Mouse (Mus musculus) kidney, adult 2 months (tissue): ENCODE results near the gene 2310022A10Rik.

Source experiments
- CTCF ChIP-seq: fragments of 200-500 bp; conservative IDR thresholded peaks from 2 replicates; pipeline ENCODE4 v1.5.1; 2011; ENCODE audit warnings: low read depth, mild to moderate bottlenecking, control low read depth, low read length, moderate library complexity, mixed read lengths; ENCODE audit not compliant: insufficient read depth, insufficient read length
- POLR2A ChIP-seq: fragments of 200-500 bp; IDR thresholded peaks from one replicate; pipeline ENCODE4 v1.6.1; 2011; ENCODE audit warnings: low read depth, low read length, control low read depth

GRCm38 (mm10) chr7:27520104-27520503 is 32.9 kb upstream of the 2310022A10Rik start:
- no peak for TF ChIP-seq CTCF
- TF ChIP-seq POLR2A, result no peak
